Mouse (Mus musculus) C2C12 (cell line): ENCODE data around the gene Olfr1020.

Experiments used
- CTCF ChIP-seq: IDR thresholded peaks from one replicate; pipeline ENCODE4 v1.5.1; 2011; ENCODE audit not compliant: control insufficient read depth, insufficient read depth, insufficient read length
- FOSL1 ChIP-seq: IDR thresholded peaks from one replicate; pipeline ENCODE4 v1.8.0; 2011; ENCODE audit warnings: mild to moderate bottlenecking, low read length; ENCODE audit not compliant: poor library complexity, insufficient read depth, severe bottlenecking
- MAX ChIP-seq: IDR thresholded peaks from one replicate; pipeline ENCODE4 v1.6.1; 2011; ENCODE audit warnings: mild to moderate bottlenecking, control low read depth

DNA sequence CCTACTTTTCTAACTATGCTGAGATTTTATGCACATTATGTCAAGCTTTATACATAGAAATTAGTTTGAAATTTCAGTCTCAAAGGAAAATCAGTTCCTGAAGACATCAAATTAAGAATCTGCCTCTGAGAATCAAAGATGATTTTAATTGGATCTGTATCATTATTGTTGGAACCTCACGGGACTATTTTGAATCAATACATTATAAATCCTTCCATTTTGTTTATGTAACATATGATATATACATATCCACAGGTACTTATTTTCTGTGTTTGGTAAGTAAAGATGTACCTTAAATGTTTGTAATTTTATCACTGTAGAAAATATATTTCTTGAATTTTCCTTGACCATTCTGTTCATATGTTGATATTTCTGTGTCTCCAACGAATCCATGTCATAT is 38.5 kb downstream of the Olfr1020 start, which contains the start of gene Olfr1023:
- TF ChIP-seq CTCF = no peak
- no peak for TF ChIP-seq MAX
- TF ChIP-seq FOSL1 = no peak
